Comparison of ENCODE assay signal across 9 mouse cellular contexts in genomic region chr2:170321579-170321978, GRCm38 (mm10).
DNase-seq lines count a peak whose midpoint lies in the region; ATAC-seq and TF ChIP-seq lines count a peak whose summit lies in the region.
"Had no signal": no experiment of that assay in that cellular context is flagged by ENCODE, and none has a peak within 500 bp of the region (broad histone marks: within the 10 kb centered on the region; RNA-seq: fewer than 3 reads in every experiment).

No protein-coding gene starts in this region.

- WGBS in lung, embryonic 14.5 days = 45% methylated on average over 5 of the region's 5 CpGs
- 49% methylated on average over 5 of the region's 5 CpGs for WGBS in intestine, embryonic 16.5 days
- WGBS in stomach, embryonic 15.5 days = 58% methylated on average over 5 of the region's 5 CpGs

- no peak overlapping the region for H3K4me3 ChIP-seq in lung, embryonic 14.5 days (ENCODE audit: low read depth, low read length)
- no peak overlapping the region for H3K4me3 ChIP-seq in brown adipose tissue, adult 24 weeks (ENCODE audit: insufficient read depth, low read depth, low read length)
- no peak overlapping the region for H3K4me3 ChIP-seq in intestine, embryonic 16.5 days (ENCODE audit: low read length)
- H3K4me3 ChIP-seq in stomach, embryonic 15.5 days (replicated peaks) = no peak overlapping the region

- no peak for ATAC-seq in lung, embryonic 14.5 days (ENCODE audit: insufficient read depth)
- no peak for ATAC-seq in intestine, embryonic 16.5 days
- ATAC-seq in stomach, embryonic 15.5 days (ENCODE audit: insufficient read depth, low FRiP score, low read depth) = no peak

- H3K4me2 ChIP-seq in lung, embryonic 14.5 days = no peak overlapping the region
- no peak overlapping the region for H3K4me2 ChIP-seq in intestine, embryonic 16.5 days (ENCODE audit: low read depth, low read length)
- no peak overlapping the region for H3K4me2 ChIP-seq in stomach, embryonic 15.5 days

- H3K36me3 ChIP-seq in lung, embryonic 14.5 days (ENCODE audit: insufficient read depth) = no peaks in the 10 kb centered on the region
- H3K36me3 ChIP-seq in intestine, embryonic 16.5 days (ENCODE audit: control insufficient read depth, insufficient read depth, low read length) = no peaks in the 10 kb centered on the region
- no peaks in the 10 kb centered on the region for H3K36me3 ChIP-seq in stomach, embryonic 15.5 days

- H3K9ac ChIP-seq in lung, embryonic 14.5 days = no peak overlapping the region
- 0 out of 2 replicates have a peak overlapping the region, but pooled peaks have one; percentile 7 for H3K9ac ChIP-seq in intestine, embryonic 16.5 days (ENCODE audit: low read depth, low read length)
- no peak overlapping the region for H3K9ac ChIP-seq in stomach, embryonic 15.5 days

- peaks cover 6% of the 10 kb centered on the region for H3K4me1 ChIP-seq in lung, embryonic 14.5 days (ENCODE audit: insufficient read depth)
- H3K4me1 ChIP-seq in brown adipose tissue, adult 24 weeks (ENCODE audit: control insufficient read depth, insufficient read depth, insufficient read length, low read length) = peaks cover 3% of the 10 kb centered on the region; the same call in 1 of the 2 replicates
- H3K4me1 ChIP-seq in intestine, embryonic 16.5 days (ENCODE audit: control insufficient read depth, insufficient read depth, low read length) = peaks cover 30% of the 10 kb centered on the region
- H3K4me1 ChIP-seq in stomach, embryonic 15.5 days = peaks cover 20% of the 10 kb centered on the region

- no peak for TF ChIP-seq CTCF in lung, embryonic 14.5 days (IDR thresholded peaks at IDR 0.05; ENCODE audit: low read depth)

- H3K27ac ChIP-seq in lung, embryonic 14.5 days (ENCODE audit: low read depth) = no peak overlapping the region
- peak overlapping the region; percentile 77 for H3K27ac ChIP-seq in brown adipose tissue, adult 24 weeks (replicated peaks; ENCODE audit: low read depth, low read length)
- peak overlapping the region; percentile 34 for H3K27ac ChIP-seq in intestine, embryonic 16.5 days (ENCODE audit: low read length)
- H3K27ac ChIP-seq in stomach, embryonic 15.5 days = peak overlapping the region; percentile 40; the same call in 1 of the 2 replicates

- H3K9me3 ChIP-seq in lung, embryonic 14.5 days (ENCODE audit: low read depth, low read length) = no peaks in the 10 kb centered on the region
- no peaks in the 10 kb centered on the region for H3K9me3 ChIP-seq in intestine, embryonic 16.5 days (ENCODE audit: control insufficient read depth, low read length)
- H3K9me3 ChIP-seq in stomach, embryonic 15.5 days = no peaks in the 10 kb centered on the region

- DNase-seq in lung, embryonic 14.5 days = peak; percentile 3
- no peak for DNase-seq in lung, postnatal 14 days
- DNase-seq in cerebellum, adult 9-10 months = no peak
- no peak for DNase-seq in kidney, postnatal 4 days
- DNase-seq: gastrocnemius, postnatal 14 days; kidney, adult 18-20 months had no signal

- H3K27me3 ChIP-seq in lung, embryonic 14.5 days (ENCODE audit: insufficient read depth, low read length) = no peaks in the 10 kb centered on the region
- no peaks in the 10 kb centered on the region for H3K27me3 ChIP-seq in intestine, embryonic 16.5 days (replicated peaks; ENCODE audit: control insufficient read depth, insufficient read depth, low read length)
- H3K27me3 ChIP-seq in stomach, embryonic 15.5 days (replicated peaks) = no peaks in the 10 kb centered on the region
